Mouse (Mus musculus) midbrain, embryonic 12.5 days (tissue): ENCODE data around the gene Hectd2. TPM values are rescaled to one million over a fixed set of nuclear protein-coding genes. Genes with fewer than 3 reads are reported as not detected.

Experiments used
- ATAC-seq: fragments of 200-750 bp; cut with Nextera tagmentation; 2 replicates; pipeline ENCODE4 v1.8.0; 2017; ENCODE audit warnings: low read depth, moderate TSS enrichment, moderate library complexity; ENCODE audit not compliant: low FRiP score
- H3K27ac ChIP-seq: fragments of 300-500 bp; sonication (generic); replicated peaks from 2 replicates; pipeline ENCODE4 v1.5.1; 2016; ENCODE audit warnings: mild to moderate bottlenecking
- H3K27me3 ChIP-seq: fragments of 300-500 bp; sonication (generic); 2 replicates; pipeline ENCODE4 v1.6.1; 2016; ENCODE audit warnings: mild to moderate bottlenecking
- H3K36me3 ChIP-seq: fragments of 300-500 bp; sonication (generic); 2 replicates; pipeline ENCODE4 v1.6.1; 2016
- H3K4me1 ChIP-seq: fragments of 300-500 bp; sonication (generic); 2 replicates; pipeline ENCODE4 v1.6.1; 2016
- H3K4me2 ChIP-seq: fragments of 300-500 bp; sonication (generic); replicated peaks from 2 replicates; pipeline ENCODE4 v1.6.1; 2016; ENCODE audit warnings: mild to moderate bottlenecking, moderate library complexity
- H3K4me3 ChIP-seq: fragments of 300-500 bp; sonication (generic); 2 replicates; pipeline ENCODE4 v1.5.1; 2016; ENCODE audit warnings: mild to moderate bottlenecking
- H3K9ac ChIP-seq: fragments of 300-500 bp; sonication (generic); replicated peaks from 2 replicates; pipeline ENCODE4 v1.6.1; 2016; ENCODE audit warnings: mild to moderate bottlenecking, moderate library complexity
- H3K9me3 ChIP-seq: fragments of 300-500 bp; sonication (generic); 2 replicates; pipeline ENCODE4 v1.6.1; 2016; ENCODE audit warnings: mild to moderate bottlenecking
- WGBS: fragments of 180-500 bp; shearing (Covaris S2); methylation state at CpG from one replicate; pipeline ENCODE4 v1.1.7; 2016; 5-methylcytosine and 5-hydroxymethylcytosine counted together
- polyA plus RNA-seq: library from polyadenylated mRNA; unstranded; fragments of >200 nt; fragmentation: Nextera tagmentation; extraction: Ambion mirVana; gene quantifications from 2 replicates; pipeline ENCODE4 v1.2.1, GENCODE M21; 2016

Hectd2 gene
- polyA plus RNA-seq, result 6.6 and 7.0 TPM in 2 replicates

GRCm38 (mm10) chr19:36554046-36554784 is at the start of gene Hectd2:
Gene Hectd2, plus strand, starts transcription at chr19:36554639.
- peak within 1 kb of the TSS; percentile 82 for H3K9ac ChIP-seq
- peak within 1 kb of the TSS; percentile 92 for H3K4me2 ChIP-seq
- ATAC-seq, result peak; percentile 91
- H3K36me3 ChIP-seq, result no peaks in the 10 kb centered on the region
- peak within 1 kb of the TSS; percentile 88 for H3K27ac ChIP-seq
- no peaks in the 10 kb centered on the region; the same call in 1 of the 2 replicates for H3K4me1 ChIP-seq
- H3K9me3 ChIP-seq, result no peaks in the 10 kb centered on the region
- H3K27me3 ChIP-seq, result peaks cover 6% of the 10 kb centered on the region
- 0% methylated on average over 47 of the region's 92 CpGs for WGBS
- peak within 1 kb of the TSS; percentile 78 for H3K4me3 ChIP-seq

- 85% methylated on average over 2 of the region's 2 CpGs for WGBS
- H3K9ac ChIP-seq, result no peak overlapping the region
- H3K4me2 ChIP-seq, result no peak overlapping the region
- ATAC-seq, result no peak
- H3K9me3 ChIP-seq, result no peaks in the 10 kb centered on the region
- H3K36me3 ChIP-seq, result no peaks in the 10 kb centered on the region
- no peak overlapping the region for H3K27ac ChIP-seq
- H3K4me3 ChIP-seq, result no peak overlapping the region
- no peaks in the 10 kb centered on the region for H3K4me1 ChIP-seq
- no peaks in the 10 kb centered on the region for H3K27me3 ChIP-seq
Measured at GRCm38 (mm10) chr19:36504716-36505115, 49.7 kb upstream of the Hectd2 start.

- Histone ChIP-seq H3K4me3 (no peak overlapping the region), H3K9me3 (no peaks in the 10 kb centered on the region), H3K27ac (no peak overlapping the region), H3K36me3 (no peaks in the 10 kb centered on the region), H3K9ac (no peak overlapping the region), H3K4me1 (no peaks in the 10 kb centered on the region), H3K27me3 (no peaks in the 10 kb centered on the region), H3K4me2 (no peak overlapping the region)
- 97% methylated on average over 1 of the region's 1 CpGs for WGBS
- no peak for ATAC-seq
Measured at GRCm38 (mm10) chr19:36511305-36511704, 43.1 kb upstream of the Hectd2 start.

GRCm38 (mm10) chr19:36518461-36518860 is 36.0 kb upstream of the Hectd2 start:
- no peaks in the 10 kb centered on the region for H3K9me3 ChIP-seq
- H3K4me3 ChIP-seq, result no peak overlapping the region
- no peaks in the 10 kb centered on the region for H3K36me3 ChIP-seq
- H3K27me3 ChIP-seq, result no peaks in the 10 kb centered on the region
- H3K4me1 ChIP-seq, result no peaks in the 10 kb centered on the region
- no peak for ATAC-seq
- H3K27ac ChIP-seq, result no peak overlapping the region
- no peak overlapping the region for H3K9ac ChIP-seq
- WGBS, result 75% methylated on average over 2 of the region's 2 CpGs
- H3K4me2 ChIP-seq, result no peak overlapping the region

GRCm38 (mm10) chr19:36521568-36521967 is 32.9 kb upstream of the Hectd2 start:
- WGBS, result 92% methylated on average over 2 of the region's 2 CpGs
- H3K4me1 ChIP-seq, result no peaks in the 10 kb centered on the region
- H3K27me3 ChIP-seq, result no peaks in the 10 kb centered on the region
- ATAC-seq, result no peak
- no peak overlapping the region for H3K4me3 ChIP-seq
- no peak overlapping the region for H3K4me2 ChIP-seq
- H3K36me3 ChIP-seq, result no peaks in the 10 kb centered on the region
- no peaks in the 10 kb centered on the region for H3K9me3 ChIP-seq
- H3K27ac ChIP-seq, result no peak overlapping the region
- H3K9ac ChIP-seq, result no peak overlapping the region

GRCm38 (mm10) chr19:36522558-36523195 is 31.8 kb upstream of the Hectd2 start:
- 67% methylated on average over 3 of the region's 3 CpGs for WGBS
- Histone ChIP-seq H3K27me3 (no peaks in the 10 kb centered on the region), H3K9ac (no peak overlapping the region), H3K36me3 (no peaks in the 10 kb centered on the region), H3K9me3 (no peaks in the 10 kb centered on the region), H3K4me1 (no peaks in the 10 kb centered on the region), H3K4me2 (no peak overlapping the region), H3K4me3 (no peak overlapping the region), H3K27ac (no peak overlapping the region)
- no peak for ATAC-seq

- Histone ChIP-seq H3K27ac (no peak overlapping the region), H3K9ac (no peak overlapping the region), H3K9me3 (no peaks in the 10 kb centered on the region), H3K27me3 (no peaks in the 10 kb centered on the region), H3K36me3 (no peaks in the 10 kb centered on the region), H3K4me3 (no peak overlapping the region), H3K4me1 (no peaks in the 10 kb centered on the region), H3K4me2 (no peak overlapping the region)
- ATAC-seq, result no peak
Measured at GRCm38 (mm10) chr19:36525071-36525470, 29.4 kb upstream of the Hectd2 start.

- Histone ChIP-seq H3K27me3 (peaks cover 16% of the 10 kb centered on the region; the same call in 1 of the 2 replicates), H3K9ac (no peak overlapping the region), H3K4me1 (peaks cover 34% of the 10 kb centered on the region), H3K4me3 (no peak overlapping the region), H3K9me3 (no peaks in the 10 kb centered on the region), H3K36me3 (no peaks in the 10 kb centered on the region), H3K4me2 (no peak overlapping the region), H3K27ac (no peak overlapping the region)
- no peak for ATAC-seq
- WGBS, result 48% methylated on average over 5 of the region's 5 CpGs
Measured at GRCm38 (mm10) chr19:36533082-36533481, 21.4 kb upstream of the Hectd2 start.

- Histone ChIP-seq H3K9ac (no peak overlapping the region; the same call in 1 of the 2 replicates), H3K4me1 (peaks cover 34% of the 10 kb centered on the region), H3K4me3 (0 out of 2 replicates have a peak overlapping the region, but pooled peaks have one; percentile 4), H3K27ac (peak overlapping the region; percentile 69), H3K36me3 (no peaks in the 10 kb centered on the region), H3K27me3 (peaks cover 18% of the 10 kb centered on the region; the same call in 1 of the 2 replicates), H3K9me3 (no peaks in the 10 kb centered on the region), H3K4me2 (peak overlapping the region; percentile 37)
- ATAC-seq, result peak; percentile 64
- 46% methylated on average over 17 of the region's 17 CpGs for WGBS
Measured at GRCm38 (mm10) chr19:36534011-36534765, 20.3 kb upstream of the Hectd2 start.

- Histone ChIP-seq H3K4me3 (no peak overlapping the region), H3K27ac (peak overlapping the region; percentile 69), H3K4me1 (peaks cover 34% of the 10 kb centered on the region), H3K4me2 (peak overlapping the region; percentile 37), H3K9me3 (no peaks in the 10 kb centered on the region), H3K36me3 (no peaks in the 10 kb centered on the region), H3K9ac (no peak overlapping the region; the same call in 1 of the 2 replicates), H3K27me3 (peaks cover 18% of the 10 kb centered on the region; the same call in 1 of the 2 replicates)
- WGBS, result 23% methylated on average over 8 of the region's 8 CpGs
- ATAC-seq, result peak; percentile 72
Measured at GRCm38 (mm10) chr19:36534766-36535140, 19.7 kb upstream of the Hectd2 start.

- peak; percentile 24; the same call in 1 of the 2 replicates for ATAC-seq
- H3K4me2 ChIP-seq, result no peak overlapping the region
- H3K9ac ChIP-seq, result no peak overlapping the region
- H3K27me3 ChIP-seq, result peaks cover 18% of the 10 kb centered on the region; the same call in 1 of the 2 replicates
- WGBS, result 30% methylated on average over 2 of the region's 2 CpGs
- no peak overlapping the region for H3K4me3 ChIP-seq
- peak overlapping the region; percentile 47; the same call in 1 of the 2 replicates for H3K27ac ChIP-seq
- peaks cover 34% of the 10 kb centered on the region for H3K4me1 ChIP-seq
- H3K9me3 ChIP-seq, result no peaks in the 10 kb centered on the region
- H3K36me3 ChIP-seq, result no peaks in the 10 kb centered on the region
Measured at GRCm38 (mm10) chr19:36535186-36535585, 19.3 kb upstream of the Hectd2 start.
